In the genomic region with DNA sequence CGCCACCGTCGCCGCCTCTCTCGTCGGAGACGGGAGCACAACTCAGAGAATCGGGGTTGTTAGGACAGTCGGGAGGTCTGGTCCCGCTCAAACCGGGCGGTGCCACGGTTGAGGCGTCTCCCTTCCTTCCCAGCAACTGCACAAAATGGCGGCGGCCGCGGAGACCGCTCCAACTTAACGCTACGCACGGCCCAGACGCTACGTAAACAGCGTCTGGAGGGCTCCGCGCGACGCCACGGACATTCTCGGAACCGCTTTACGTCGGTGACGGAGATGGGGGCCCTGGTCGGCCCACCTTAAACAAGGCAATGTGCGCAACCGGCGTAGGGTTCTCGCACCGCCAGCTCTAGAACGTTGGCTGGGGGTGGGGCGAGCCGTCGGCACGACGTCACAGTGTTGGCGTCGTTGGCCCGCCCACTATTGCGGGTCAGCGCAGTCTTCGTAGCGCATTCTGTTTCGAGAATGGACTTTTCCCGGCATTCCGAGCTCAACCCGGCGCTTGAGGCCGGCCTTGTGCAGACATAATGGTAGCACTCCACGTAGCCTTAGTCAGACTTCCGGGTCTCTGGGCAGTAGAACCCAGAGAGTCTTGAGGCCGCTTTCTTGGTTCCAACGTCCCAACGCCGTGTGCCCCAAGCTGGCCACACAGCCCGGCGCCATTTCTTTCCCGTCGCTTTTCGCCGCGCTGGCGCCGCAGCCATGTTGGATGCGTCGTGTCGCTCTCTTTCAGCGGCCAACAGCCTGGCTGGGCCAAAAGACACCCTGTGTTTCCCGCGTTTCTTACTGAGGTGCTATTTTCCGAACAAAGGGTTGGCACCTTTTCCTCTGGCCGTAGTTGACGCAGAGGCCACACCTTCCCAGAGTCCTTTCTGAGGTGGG, we compare ENCODE assay signal across 8 mouse cellular contexts. TPM values are rescaled to one million over a fixed set of nuclear protein-coding genes. Genes with fewer than 3 reads are reported as not detected.
A peak's percentile ranks its signal among the peaks of the same experiment; 100 is the strongest.
DNase-seq lines count a peak whose midpoint lies in the region; ATAC-seq and TF ChIP-seq lines count a peak whose summit lies in the region.

A gene (minus strand): TSS at position 332 of the 879 bp plus-strand sequence.

- H3K9me3 ChIP-seq in G1E (replicated peaks), result peaks cover 7% of the 10 kb centered on the region
- no peaks in the 10 kb centered on the region for H3K9me3 ChIP-seq in forebrain, postnatal 0 days (ENCODE audit: low read length)
- H3K9me3 ChIP-seq in lung, embryonic 15.5 days, result no peaks in the 10 kb centered on the region

- H3K36me3 ChIP-seq in G1E (replicated peaks), result peaks cover 27% of the 10 kb centered on the region
- peaks cover 15% of the 10 kb centered on the region for H3K36me3 ChIP-seq in forebrain, postnatal 0 days (ENCODE audit: insufficient read depth)
- peaks cover 28% of the 10 kb centered on the region for H3K36me3 ChIP-seq in lung, embryonic 15.5 days

- peak within 1 kb of the TSS; percentile 99 for H3K27ac ChIP-seq in forebrain, postnatal 0 days (ENCODE audit: low read depth, low read length)
- peak within 1 kb of the TSS; percentile 97 for H3K27ac ChIP-seq in lung, embryonic 15.5 days

- WGBS in forebrain, postnatal 0 days, result 3% methylated on average over 84 of the region's 84 CpGs
- 2% methylated on average over 84 of the region's 84 CpGs for WGBS in lung, embryonic 15.5 days

- H3K4me1 ChIP-seq in G1E (ENCODE audit: insufficient read depth, low read depth, low read length), result peaks cover 28% of the 10 kb centered on the region
- peaks cover 15% of the 10 kb centered on the region; the same call in 1 of the 2 replicates for H3K4me1 ChIP-seq in forebrain, postnatal 0 days (ENCODE audit: insufficient read depth)
- peaks cover 21% of the 10 kb centered on the region for H3K4me1 ChIP-seq in lung, embryonic 15.5 days

- peak; percentile 83 for ATAC-seq in G1E (ENCODE audit: extremely low read depth, insufficient number of reproducible peaks, low FRiP score, poor library complexity, severe bottlenecking)
- ATAC-seq in forebrain, postnatal 0 days, result peak; percentile 98
- ATAC-seq in lung, embryonic 15.5 days (ENCODE audit: borderline replicate concordance, extremely low read depth, low FRiP score, low TSS enrichment), result peak; percentile 97

- TF ChIP-seq CTCF in G1E (IDR thresholded peaks at IDR 0.05; ENCODE audit: low read depth, low read length), result no peak
- TF ChIP-seq CTCF in forebrain, postnatal 0 days (IDR thresholded peaks at IDR 0.05; ENCODE audit: low read depth), result no peak

- peak within 1 kb of the TSS; percentile 65 for H3K4me2 ChIP-seq in forebrain, postnatal 0 days (ENCODE audit: low read depth)
- peak within 1 kb of the TSS; percentile 78 for H3K4me2 ChIP-seq in lung, embryonic 15.5 days

- peak within 1 kb of the TSS; percentile 94 for H3K4me3 ChIP-seq in G1E (ENCODE audit: low read depth, low read length)
- H3K4me3 ChIP-seq in forebrain, postnatal 0 days (ENCODE audit: low read depth, low read length), result peak within 1 kb of the TSS; percentile 77
- peak within 1 kb of the TSS; percentile 90 for H3K4me3 ChIP-seq in lung, embryonic 15.5 days

- peak; percentile 90 for DNase-seq in G1E (ENCODE audit: low spot score)
- peak; percentile 95 to 99 for DNase-seq in cerebellum, adult 18-20 months
- DNase-seq in forebrain, postnatal 0 days, result peak; percentile 100
- peak; percentile 99 for DNase-seq in heart, postnatal 4 days
- DNase-seq in layer of hippocampus, adult 8-10 months (ENCODE audit: low spot score in 2 of 2), result peak; percentile 96 to 99
- DNase-seq in ovary, adult 18-20 months (ENCODE audit: low spot score), result peak; percentile 94
- peak; percentile 98 for DNase-seq in thymus, postnatal 0 days (ENCODE audit: low spot score)

- peaks cover 15% of the 10 kb centered on the region for H3K27me3 ChIP-seq in G1E (ENCODE audit: insufficient read depth, low read length)
- H3K27me3 ChIP-seq in forebrain, postnatal 0 days (ENCODE audit: insufficient read depth, low read length), result no peaks in the 10 kb centered on the region
- H3K27me3 ChIP-seq in lung, embryonic 15.5 days, result peaks cover 3% of the 10 kb centered on the region; the same call in 1 of the 2 replicates

- H3K9ac ChIP-seq in forebrain, postnatal 0 days, result peak within 1 kb of the TSS; percentile 98
- peak within 1 kb of the TSS; percentile 98 for H3K9ac ChIP-seq in lung, embryonic 15.5 days

RNA-seq across cellular contexts. Expression of the gene that starts here (rescaled TPM):
- 238 and 294 TPM in 2 replicates for total RNA-seq in G1E (2014; fragmentation: Nextera tagmentation)
- 191 and 220 TPM in 2 replicates for total RNA-seq in G1E (2017)
- polyA plus RNA-seq in G1E (2012), result 54.2 and 61.0 TPM in 2 replicates
- 373 and 392 TPM in 2 replicates for total RNA-seq in forebrain, postnatal 0 days (2014; rRNA removed)
- polyA plus RNA-seq in forebrain, postnatal 0 days (2015; fragmentation: Nextera tagmentation; extraction: Ambion mirVana), result 21.5 and 26.5 TPM in 2 replicates
- total RNA-seq in heart, postnatal 4 days (2021), result 100 to 1,000 TPM; 221 to 226 TPM
- 100 to 1,000 TPM; 307 to 352 (median 330) TPM for total RNA-seq in layer of hippocampus, adult 8-10 months (2022)
- polyA plus RNA-seq in lung, embryonic 15.5 days (2015; fragmentation: Nextera tagmentation; extraction: Ambion mirVana), result 48.3 and 53.9 TPM in 2 replicates
- polyA plus RNA-seq in thymus, postnatal 0 days (2015; fragmentation: Nextera tagmentation; extraction: Ambion mirVana), result 42.1 and 47.2 TPM in 2 replicates

Comparison
In these comparisons a context has a peak if more than half of its experiments do, and no peak if none do; other contexts are left out.
1. Peak in every context shown above with its lines: DNase-seq, ATAC-seq, H3K4me3 ChIP-seq and H3K27ac ChIP-seq.